Mouse (Mus musculus) layer of hippocampus, postnatal 10 days (tissue): ENCODE results near the gene Tnnt3. TPM values are rescaled to one million over a fixed set of nuclear protein-coding genes. Genes with fewer than 3 reads are reported as not detected.

Experiments used
- DNase-seq, 2 experiments: peaks; one replicate each; pipeline ENCODE4 v3.0.0; 2021; ENCODE audit warnings: low spot score in 2 of 2
- total RNA-seq, 2 experiments: library from RNA; stranded (reverse); gene quantifications; 2 replicates each; pipeline ENCODE4 v1.2.3; 2021

Gene Tnnt3
- total RNA-seq, 2 experiments from 2014 or later = 0.82 to 0.96 TPM

DNA sequence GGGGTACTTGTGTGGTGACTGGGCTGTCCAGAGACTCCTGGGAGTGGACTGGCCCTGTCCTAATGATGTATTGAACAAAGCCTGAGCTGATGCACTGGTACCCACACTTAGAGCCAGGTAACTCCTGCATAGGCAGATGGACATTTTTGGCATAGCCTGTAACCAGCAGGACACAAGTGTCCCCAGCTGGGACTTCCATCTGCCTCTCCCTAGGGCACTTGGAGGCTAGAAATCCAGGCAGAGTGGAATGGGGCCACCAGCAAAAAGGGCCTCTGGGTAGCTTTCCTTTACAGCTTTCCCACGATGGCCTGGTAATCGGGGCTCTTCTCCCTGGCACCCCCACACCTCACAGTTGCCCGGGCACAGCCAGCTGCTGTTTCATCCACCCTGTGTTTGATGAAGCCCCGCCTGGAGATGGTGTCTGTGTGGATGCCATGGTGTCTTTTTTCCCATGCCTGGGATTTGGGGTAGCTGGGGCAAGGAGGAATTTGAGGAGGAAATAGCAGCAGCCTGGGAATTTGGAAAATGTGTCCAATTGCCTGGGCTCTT lies 63.3 kb downstream of the Tnnt3 start:
- DNase-seq = peak; percentile 44 to 46

DNA sequence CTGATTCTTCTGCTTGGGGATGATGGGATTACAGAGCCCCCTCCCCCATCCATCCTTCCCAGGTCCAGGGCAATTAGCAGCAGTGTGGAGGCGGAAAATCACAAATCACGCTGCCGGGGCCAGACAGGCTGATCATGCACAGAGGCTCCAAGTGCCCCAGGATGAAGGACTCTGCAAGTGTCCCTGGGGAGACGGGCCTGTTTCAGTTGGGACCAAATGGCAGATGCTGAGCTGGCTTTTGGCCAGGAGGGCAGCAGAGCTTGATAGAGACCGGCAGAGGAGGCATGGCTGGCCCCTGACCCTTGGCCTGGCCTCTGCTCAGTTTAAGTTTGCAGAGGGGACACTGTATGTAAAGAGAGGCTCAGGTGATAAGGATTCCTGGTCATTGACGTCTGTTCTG lies 64.5 kb downstream of the Tnnt3 start:
- DNase-seq = no peak

DNA sequence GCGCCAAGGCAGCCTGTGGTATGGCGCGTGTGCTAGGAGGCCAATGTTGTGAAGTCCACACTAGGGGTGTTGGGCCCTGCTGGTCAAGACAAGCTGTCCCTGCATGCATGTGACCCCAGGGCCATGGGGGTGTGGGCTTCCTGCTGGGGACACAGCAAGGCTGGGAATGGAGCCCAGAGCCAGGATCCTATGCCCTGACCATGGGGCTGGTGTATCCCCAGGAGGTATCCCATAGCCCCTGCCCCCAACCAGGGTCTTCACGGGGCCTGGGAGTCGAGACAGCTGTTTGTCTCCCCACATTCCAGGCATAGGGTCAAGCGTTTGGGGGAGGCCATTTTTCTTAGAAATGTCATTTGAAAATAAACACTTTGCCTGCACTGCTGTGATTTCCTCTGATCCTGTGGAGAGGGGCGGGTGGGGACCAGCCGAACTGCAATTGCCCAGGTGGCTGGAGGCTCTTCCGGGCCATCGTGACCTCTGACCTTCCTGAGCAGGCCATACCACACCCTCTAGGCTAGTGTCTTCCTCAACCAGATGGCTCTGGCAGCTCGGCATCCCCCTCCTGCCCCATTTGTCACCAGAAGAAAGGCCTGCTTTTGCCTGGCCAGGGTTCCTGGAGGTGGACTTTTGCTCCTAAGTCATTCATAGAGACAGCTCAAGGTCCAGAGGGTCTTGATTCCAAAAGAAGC lies 66.5 kb downstream of the Tnnt3 start:
- no peak for DNase-seq

Other genes with a start within 250 kb of the Tnnt3 start
- gene Gm2431, start 240.5 kb upstream of the Tnnt3 start, total RNA-seq = not detected
- not detected for gene Gm4559, start 224.5 kb upstream of the Tnnt3 start, total RNA-seq
- gene Krtap5-1, start 201.7 kb upstream of the Tnnt3 start, total RNA-seq = not detected
- gene Krtap5-4, start 195.3 kb upstream of the Tnnt3 start, total RNA-seq = not detected
- gene Ifitm10, start 125.1 kb upstream of the Tnnt3 start, total RNA-seq = 10 to 100 TPM; 21.0 to 24.6 TPM
- gene Gm49369, start 116.2 kb upstream of the Tnnt3 start, total RNA-seq = 1 to 10 TPM in 1 of 2 experiments, not detected in 1; 6.5 TPM
- 100 to 1,000 TPM; 252 to 270 TPM for gene Ctsd, start 110.8 kb upstream of the Tnnt3 start, total RNA-seq
- gene Syt8, start 64.0 kb upstream of the Tnnt3 start, total RNA-seq = not detected
- gene Tnni2, start 57.0 kb upstream of the Tnnt3 start, total RNA-seq = not detected
- 1 to 10 TPM; 3.6 to 5.0 TPM for gene Lsp1, start 38.0 kb upstream of the Tnnt3 start, total RNA-seq
- 10 to 100 TPM in 1 of 2 experiments, 1 to 10 TPM in 1; 8.4 to 12.9 TPM for gene Mrpl23, start 33.9 kb downstream of the Tnnt3 start, total RNA-seq
- 100 to 1,000 TPM; 209 to 223 TPM for gene Igf2, start 168.0 kb downstream of the Tnnt3 start, total RNA-seq
- under 1 TPM; 0.11 to 0.51 TPM for gene Gm49394, start 171.1 kb downstream of the Tnnt3 start, total RNA-seq
- gene Ins2, start 244.5 kb downstream of the Tnnt3 start, total RNA-seq = not detected